Mouse (Mus musculus) ES-Bruce4 (cell line): ENCODE data around the gene Gabarapl1.

Source experiments
- CTCF ChIP-seq: IDR thresholded peaks from one replicate; pipeline ENCODE4 v1.8.1; 2011; ENCODE audit warnings: low read depth, low read length
- EP300 ChIP-seq: IDR thresholded peaks from 2 replicates; pipeline ENCODE4 v1.6.1; 2011; ENCODE audit warnings: low read depth, low read length; ENCODE audit not compliant: insufficient read depth

GRCm38 (mm10) chr6:129512367-129512766, 20.6 kb upstream of the Gabarapl1 start, which contains the start of gene Tmem52b:
- TF ChIP-seq EP300 (no peak), CTCF (no peak)
